Mouse (Mus musculus) embryonic fibroblast, embryonic 13.5 days (primary cell): Measurements from ENCODE around the gene Dlg5.

ENCODE experiments used
- CTCF ChIP-seq: IDR thresholded peaks from 2 replicates; pipeline ENCODE4 v1.5.1; 2011; ENCODE audit warnings: mild to moderate bottlenecking, control low read depth, low read length, moderate library complexity, borderline replicate concordance; ENCODE audit not compliant: insufficient read depth
- POLR2A ChIP-seq: IDR thresholded peaks from 2 replicates; pipeline ENCODE4 v1.6.1; 2011; ENCODE audit warnings: low read depth, mild to moderate bottlenecking, control low read depth, low read length, moderate library complexity

- TF ChIP-seq CTCF (no peak), POLR2A (no peak)
These were observed 32.9 kb downstream of the Dlg5 start for GRCm38 (mm10) chr14:24212861-24213260.
